Mouse (Mus musculus): ENCODE measurements around the gene Tnpo3.
"Not testable (repeated sequence)": the region's sequence is repeated elsewhere in the genome, so short reads cannot be mapped to it uniquely, and the experiment has no call there.

The Tnpo3 gene

DNA sequence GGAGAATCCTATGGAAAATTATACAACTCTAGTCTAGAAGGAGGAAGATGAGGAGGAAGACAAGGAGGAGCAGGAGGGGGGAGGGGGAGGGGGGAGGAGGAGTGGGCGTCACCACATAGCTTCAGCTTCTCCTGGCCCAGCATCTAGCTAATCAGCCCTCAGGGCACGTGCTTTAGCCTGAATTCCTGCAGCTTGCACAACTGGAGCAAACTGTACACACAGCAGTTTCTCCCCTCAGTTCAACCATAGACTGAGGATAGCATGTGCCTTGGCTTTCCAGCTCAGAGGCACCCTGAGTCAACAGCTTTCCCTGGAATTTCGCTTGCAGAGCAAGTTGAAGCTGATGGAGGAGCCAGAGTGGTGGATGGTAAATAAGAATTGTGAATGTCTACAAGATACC, 10.5 kb upstream of the Tnpo3 start:
- DNase-seq = no peak

DNA sequence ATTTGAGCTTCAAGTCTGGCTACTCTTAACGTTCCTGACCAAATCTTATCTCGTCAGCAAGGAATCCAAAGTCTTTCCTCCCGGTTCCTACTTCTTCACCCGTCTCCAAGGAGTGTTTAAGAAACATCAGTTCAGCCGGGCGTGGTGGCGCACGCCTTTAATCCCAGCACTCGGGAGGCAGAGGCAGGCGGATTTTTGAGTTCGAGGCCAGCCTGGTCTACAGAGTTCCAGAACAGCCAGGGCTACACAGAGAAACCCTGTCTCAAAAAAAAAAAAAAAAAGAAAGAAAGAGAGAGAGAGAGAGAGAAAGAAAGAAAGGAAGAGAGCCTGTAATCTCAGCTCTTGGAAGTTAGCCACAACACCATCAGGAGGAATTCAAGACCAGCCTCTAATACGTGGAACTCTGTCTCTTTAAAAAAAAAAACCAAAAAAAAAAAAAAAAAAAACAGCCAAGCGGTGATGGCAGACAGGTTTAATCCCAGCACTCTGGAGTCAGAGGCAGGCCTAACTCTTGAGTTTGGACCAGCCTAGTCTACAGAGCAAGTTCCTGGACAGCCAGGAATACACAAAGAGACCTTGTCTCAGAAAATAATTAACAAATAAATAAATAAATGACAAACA, 443 bp upstream of the Tnpo3 start:
- not testable (repeated sequence) for DNase-seq

DNA sequence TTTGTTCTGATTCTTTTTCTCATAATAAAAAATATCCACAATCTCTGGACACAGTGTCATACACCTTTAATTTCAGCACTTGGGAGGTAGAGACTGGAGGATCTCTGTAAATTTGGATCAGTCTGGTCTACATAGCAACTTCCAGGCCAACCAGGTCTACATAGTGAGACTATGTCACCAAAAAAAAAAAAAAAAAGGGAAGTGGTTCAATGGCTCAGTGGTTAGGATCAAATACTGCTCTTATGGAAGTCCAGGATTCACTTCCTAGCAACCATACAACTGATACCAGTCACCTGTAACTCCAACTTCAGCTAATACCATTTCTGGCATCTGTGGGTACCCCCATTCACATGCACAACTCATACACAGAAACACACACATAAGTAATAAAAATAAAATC, 9.5 kb downstream of the Tnpo3 start:
- DNase-seq = no peak

DNA sequence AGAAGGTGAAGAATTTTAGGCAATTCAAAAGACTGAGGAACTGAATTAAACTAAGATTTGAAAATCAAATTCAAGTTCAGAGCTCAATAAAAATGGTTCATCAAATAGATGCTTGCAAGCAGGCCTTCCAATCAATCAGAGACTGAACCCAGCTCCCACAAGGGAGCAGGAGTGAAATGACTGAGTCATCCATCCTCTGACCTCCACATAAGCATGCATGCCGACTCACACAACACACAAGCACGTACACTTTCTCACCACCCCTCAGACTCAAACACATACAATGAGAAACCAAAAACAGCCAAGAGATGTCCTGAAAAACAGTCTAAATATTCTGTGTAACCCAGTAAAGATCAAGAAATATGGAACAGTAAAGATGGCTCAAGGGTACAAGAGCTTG, 14.0 kb downstream of the Tnpo3 start:
- DNase-seq = no peak

DNA sequence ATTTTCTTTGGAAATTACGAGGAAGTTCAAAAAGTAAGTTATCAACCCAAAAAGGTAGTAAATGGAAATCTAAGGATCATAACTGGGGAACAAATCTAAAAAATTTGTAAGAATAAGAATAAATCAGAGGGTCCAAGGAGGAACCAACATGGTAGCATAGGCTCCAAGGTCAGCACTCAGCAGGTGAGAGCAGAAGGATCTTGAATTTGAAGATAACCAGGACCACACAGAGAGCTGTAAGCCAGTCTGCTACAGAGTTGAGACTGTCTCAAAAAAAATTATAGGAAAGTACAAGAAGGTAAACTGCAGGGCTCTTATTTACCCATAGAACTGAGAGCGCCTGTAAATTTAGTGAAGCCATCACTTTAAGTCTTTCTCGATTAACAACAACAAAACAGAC, 28.5 kb downstream of the Tnpo3 start:
- DNase-seq = no peak

DNA sequence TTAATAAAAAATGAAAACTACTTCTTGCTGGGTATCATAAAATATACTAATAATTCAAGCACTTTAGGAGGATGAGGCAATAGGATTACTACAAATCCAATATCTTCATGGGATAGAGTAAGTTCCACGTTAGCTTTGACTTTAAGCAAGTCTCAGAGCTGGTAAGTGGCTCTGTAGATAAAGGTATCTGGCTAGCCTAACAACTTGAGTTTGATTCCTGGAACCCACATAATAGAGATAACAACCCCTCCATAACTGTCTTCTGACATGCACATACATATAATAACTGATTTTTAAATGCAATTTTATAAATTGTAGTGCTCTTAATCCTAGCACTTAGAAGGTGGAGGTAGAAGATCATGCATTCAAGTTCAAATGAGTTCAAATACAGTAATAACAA, 28.9 kb downstream of the Tnpo3 start:
- DNase-seq = no peak

DNA sequence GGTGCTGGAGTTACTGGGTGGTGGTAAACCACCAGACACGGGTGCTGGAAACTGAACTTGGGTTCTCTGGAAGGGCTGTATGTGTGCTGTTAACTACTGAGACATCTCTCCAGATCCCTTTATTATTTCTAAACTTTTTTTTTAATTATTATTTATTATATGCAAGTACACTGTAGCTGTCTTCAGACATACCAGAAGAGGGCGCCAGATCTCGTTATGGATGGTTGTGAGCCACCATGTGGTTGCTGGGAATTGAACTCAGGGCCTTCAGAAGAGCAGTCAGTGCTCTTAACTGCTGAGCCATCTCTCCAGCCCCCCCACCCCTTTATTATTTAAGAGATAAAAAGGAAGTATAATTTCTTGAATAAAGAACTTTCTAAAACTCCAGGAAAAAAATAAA, 33.3 kb downstream of the Tnpo3 start:
- not testable (repeated sequence) for DNase-seq

DNA sequence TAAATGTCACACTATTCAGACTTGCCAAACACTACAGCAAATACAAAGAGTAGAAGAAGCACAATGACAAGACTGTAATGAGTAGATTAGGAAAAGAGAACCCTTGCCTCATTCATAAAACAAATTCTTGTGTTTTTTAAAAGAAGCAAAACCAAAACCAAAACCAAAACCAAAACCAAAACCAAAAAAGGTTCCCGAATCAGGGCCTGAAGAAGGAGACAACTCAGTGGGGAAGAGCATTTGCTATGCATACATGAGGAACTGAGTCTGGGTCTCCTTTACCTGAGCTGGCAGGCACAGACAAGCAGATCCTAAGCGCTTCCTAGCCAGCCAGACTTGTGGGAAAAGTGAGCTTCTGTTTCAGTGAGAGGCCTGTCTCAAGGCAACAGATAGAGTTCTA, 52.6 kb downstream of the Tnpo3 start:
- DNase-seq = no peak

DNA sequence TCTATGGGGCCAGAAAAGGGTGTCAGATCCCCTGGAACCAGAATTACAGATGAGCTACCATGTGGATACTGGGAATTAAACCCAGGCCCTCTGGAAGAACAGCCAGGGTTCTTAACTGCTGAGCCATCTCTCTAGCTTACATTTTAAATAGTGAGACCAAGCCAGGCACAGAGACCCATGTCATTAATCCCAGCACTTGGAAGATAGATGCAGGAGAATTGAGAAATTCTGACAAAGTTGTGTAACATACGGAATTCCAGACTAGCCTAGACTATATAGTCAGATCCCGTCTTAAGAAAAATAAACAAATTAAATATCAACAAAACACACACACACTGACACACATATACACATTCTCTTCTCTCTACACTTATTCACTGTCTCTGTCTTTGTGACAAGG, 57.2 kb downstream of the Tnpo3 start:
- DNase-seq = no peak

DNA sequence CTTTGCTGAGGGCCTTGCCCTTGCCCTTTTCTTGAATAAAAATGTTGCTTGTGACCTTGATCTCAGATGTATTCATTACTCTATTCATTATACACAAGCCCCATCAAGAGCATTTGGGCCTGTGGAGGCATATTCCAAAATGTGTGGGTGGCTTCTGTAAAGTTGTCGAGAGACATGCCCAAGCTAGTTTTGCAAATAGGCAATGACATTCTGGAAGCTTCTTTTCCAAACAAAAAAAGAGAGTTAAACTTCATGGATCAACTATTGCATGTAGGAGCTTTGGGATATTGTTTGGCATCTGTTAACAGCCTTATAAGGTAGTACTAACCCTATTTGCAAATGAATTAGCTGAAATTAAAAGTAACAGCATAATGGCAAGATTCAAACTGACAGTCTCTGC, 61.6 kb downstream of the Tnpo3 start:
- no peak for DNase-seq

DNA sequence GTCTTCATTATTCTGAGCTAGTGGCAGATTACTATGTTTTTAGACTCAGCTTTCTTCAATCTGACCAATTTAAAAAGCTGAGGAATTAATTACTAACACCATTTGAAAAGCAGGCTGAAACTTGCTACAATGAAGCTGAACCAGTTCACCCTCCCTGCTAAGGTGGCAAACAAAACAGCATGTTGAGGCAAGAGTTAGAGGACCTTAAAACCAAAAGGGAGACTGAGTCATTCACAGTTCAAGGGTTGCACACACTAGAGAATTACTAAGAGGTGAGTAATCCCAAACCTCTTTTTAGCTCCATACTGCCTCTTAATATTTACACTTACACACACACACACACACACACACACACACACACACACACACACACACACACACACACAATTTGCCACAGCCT, 62.1 kb downstream of the Tnpo3 start:
- no peak for DNase-seq

DNA sequence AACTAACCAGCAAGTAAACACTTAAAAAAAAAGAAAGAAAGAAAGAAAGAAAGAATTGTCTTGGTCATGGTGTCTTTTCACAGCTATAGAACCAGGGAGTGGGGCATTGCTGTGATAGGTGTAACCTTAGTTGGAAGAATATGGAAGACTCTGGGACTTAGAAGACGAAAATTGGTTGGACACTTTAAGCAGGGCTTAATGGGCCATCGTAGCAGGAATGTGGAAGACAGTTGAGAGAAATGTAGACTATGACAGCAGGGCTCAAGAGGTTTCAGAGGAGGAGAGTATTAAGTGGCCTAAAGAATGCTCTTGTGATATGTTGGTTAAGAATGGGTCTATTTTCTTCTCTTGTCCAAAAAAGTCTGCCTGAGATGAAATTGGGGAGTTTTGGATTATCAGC, 64.1 kb downstream of the Tnpo3 start:
- DNase-seq = no peak

DNA sequence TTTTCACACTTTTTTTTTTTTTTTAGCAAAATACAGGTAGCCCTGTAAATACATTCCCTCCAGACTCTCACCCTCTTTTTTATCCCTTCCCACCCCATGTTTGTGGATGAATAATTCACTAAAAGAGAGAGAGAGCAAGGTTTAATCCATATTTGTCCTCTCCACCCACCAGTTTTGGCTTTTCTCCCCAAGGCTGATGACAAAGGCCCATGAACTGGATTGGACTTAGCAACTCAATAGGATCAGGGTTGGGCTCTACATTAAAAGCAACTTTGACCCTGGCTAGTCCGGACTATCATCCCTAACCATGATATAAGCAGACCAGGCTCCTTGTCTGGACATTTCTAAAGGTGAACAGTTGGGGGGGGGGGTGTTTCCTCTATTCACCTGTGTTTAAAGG, 68.7 kb downstream of the Tnpo3 start:
- no peak for DNase-seq

DNA sequence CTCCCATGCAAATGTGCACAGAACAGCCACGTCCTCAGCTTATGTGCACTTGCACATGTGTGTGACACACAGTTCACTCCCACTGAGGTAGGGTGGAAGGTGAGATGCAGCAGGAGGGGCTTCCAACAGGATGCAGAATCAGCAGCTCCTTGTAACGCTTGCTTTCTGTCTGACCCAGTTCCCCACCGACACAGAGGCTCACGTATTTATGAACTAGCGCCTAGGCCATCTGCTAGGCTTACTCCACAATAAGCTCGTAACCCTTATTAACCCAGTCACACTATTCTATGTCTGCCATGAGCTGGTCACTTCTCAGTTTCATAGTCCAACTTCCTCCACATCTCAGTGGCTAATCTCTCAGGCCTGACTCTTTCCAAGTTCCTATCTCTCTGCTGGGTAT, 69.5 kb downstream of the Tnpo3 start:
- no peak for DNase-seq

DNA sequence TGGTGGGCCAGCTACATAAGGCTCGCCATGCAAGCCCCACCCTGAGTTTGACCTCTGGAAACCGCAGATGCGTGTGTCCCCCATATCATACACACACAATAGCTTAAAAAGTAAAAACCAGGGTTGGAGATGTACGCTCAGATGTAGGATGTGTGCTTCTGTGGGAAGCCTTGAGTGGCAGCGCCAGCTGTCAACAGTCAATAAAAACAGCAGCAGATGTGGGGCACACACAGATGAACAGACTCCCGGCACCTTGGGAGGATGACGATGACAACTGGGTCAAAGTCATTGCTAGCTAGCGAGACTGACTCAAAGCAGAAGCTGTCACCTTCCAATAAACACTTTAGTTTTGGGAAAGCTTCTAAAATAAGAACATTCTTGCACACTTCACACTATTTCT, 70.2 kb downstream of the Tnpo3 start:
- no peak for DNase-seq

DNA sequence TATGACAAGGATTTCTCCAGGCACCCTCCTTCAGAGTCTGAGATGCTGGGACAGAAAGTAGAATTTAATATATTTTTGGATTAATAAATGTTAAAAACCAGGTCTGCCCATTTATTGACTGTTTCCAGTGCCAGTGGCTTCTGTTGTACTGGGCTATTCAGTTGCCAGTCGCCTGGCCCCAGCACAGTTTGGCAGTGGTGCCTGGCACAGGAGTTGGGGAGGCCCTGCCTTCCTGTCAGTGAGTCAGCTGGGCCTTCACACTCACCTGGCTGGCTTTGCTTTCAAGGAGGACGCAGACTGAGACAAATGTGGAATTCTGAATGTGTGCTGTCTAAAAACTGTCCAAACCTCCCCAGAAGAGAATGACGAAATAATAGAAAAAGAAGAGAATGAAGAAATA, 72.5 kb downstream of the Tnpo3 start:
- DNase-seq = no peak

DNA sequence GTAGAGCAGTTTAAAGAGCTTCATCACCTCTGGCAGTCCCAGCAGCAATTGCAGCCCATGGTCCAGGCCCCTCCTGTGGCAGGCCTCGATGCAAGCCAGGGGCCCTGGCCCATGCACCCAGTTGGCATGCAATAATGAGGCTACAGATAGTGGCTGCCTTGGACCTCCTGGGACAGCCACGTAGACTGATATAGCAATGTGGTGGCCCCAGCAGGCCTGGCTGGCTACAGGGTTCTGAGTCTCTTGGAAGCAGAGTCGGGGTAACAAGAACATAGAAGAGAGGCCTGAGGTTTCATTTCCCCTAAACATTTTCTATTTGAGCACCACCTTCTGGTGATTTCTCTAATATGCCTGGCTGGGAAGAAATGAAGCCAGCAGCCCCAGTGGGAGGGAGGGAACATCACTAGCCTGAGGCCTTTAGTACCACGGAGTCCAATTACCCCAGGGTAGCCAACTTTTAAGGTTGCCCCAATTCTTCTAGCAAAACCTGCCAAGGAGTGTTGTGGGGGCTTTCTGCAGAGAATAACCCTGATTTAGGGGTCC, 73.0 kb downstream of the Tnpo3 start:
- DNase-seq = no peak

DNA sequence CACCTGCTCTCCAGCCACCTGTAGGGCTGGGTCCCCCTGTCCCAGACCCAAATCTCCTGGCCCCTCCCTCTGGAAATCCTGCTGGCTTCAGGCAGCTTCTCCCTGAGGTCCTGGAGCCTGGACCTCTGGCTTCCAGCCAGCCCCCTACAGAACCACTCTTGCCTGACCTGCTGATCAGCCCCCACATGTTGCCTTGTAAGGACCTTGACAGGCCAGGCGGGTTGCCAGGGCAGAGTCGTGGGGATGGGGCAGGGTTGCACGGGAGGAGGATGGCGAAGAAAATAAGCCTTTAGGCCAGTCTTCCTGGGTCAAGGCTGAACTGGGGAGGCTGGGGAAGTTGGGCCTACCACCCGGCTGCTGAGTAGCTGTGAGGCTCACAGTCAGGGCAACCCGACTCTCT, 74.4 kb downstream of the Tnpo3 start:
- DNase-seq = no peak

DNA sequence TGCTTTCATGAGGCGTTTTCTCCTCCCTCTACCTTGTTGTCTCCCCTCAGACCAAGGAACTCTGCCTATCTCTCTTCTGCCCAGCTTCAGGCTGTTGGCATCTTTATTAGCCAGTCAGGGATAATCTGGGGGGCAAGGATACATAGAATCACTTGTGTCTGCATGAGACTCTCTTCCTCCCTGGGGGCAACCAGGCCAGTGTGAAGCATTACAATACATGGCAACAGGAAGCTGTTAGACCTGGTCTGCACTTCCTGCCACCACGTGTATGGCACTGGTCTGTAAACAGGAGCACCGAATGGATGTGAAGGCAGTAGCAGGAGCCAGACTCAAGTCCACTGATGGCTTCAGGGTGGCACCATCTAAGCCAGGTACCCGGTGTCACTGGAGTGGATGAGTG, 79.6 kb downstream of the Tnpo3 start:
- DNase-seq = no peak

DNA sequence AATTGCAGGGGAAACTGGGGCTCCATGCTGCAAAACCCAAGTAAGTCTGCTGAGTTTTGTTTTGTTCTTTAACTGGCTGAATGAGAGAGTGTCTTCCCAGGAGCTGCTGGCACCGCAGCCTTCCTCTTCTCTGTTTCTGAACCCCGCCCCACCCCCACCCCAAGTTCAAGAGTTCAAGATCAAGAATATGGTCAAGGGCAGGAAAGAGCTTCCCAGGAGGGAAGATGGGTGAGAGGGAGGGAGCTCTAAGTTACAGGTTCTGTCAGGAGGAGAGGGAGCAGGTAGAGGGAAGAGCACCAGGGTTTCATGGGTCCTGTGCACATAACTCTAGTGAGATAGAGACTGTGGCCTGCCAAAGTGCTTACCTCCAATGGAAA, 80.3 kb downstream of the Tnpo3 start:
- DNase-seq = no peak

DNA sequence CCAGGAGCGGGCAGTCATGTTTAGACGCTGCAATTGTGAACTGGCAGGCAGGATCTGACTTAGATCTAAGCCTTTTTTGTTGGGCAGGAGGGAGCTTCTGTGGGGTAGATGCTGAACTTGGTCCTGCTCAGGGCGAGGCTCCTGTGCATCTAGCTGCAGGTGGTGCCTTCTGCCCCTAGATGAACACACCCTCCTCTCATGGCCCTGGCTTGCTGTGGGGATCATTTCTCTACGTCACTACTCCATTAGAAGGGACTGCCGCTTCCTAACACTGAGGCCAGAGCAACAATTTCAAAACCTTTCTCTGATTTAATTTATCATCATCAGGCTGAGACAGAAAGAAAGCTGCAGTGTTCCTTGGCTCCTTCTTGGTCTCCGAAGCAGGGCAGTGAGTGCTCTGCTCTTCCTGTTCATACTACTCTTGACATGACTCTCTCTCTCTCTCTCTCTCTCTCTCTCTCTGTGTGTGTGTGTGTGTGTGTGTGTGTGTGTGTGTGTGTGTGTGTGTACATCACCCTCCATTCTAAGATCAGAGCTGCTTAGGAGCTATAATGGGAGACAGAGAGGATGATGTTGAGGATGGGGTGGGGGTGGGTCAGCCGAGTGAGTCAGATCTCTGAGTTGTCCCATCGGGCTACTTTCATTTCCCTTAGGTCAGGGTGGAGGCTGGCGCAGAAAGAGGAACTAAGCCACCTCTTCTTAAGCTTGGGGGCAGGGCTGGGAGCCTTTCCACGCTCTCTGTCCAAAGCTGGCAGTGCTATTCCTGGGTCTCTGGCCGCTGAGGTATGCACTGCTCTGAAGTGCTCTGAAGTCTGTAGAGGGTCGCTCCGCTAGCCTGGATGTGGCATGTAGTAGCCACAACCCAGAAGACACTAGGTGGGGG, 80.9 kb downstream of the Tnpo3 start:
- peak; percentile 71 for DNase-seq

DNA sequence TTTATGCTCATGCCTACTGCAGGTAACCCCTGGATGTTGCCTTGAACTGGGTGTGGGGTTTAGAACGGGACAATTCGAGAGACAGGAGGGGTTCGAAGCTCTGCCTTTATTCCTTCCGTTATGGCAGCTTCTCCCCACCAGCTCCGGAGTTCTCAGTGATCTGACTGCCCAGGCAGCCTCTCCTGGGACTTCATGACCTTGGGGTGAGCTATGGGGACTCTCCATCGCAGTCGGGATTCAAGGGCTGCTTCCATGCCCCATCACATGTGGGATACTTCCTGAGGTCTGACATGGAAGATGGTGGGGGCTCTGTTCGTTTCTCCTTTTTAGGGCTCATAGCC, 81.6 kb downstream of the Tnpo3 start:
- no peak for DNase-seq

DNA sequence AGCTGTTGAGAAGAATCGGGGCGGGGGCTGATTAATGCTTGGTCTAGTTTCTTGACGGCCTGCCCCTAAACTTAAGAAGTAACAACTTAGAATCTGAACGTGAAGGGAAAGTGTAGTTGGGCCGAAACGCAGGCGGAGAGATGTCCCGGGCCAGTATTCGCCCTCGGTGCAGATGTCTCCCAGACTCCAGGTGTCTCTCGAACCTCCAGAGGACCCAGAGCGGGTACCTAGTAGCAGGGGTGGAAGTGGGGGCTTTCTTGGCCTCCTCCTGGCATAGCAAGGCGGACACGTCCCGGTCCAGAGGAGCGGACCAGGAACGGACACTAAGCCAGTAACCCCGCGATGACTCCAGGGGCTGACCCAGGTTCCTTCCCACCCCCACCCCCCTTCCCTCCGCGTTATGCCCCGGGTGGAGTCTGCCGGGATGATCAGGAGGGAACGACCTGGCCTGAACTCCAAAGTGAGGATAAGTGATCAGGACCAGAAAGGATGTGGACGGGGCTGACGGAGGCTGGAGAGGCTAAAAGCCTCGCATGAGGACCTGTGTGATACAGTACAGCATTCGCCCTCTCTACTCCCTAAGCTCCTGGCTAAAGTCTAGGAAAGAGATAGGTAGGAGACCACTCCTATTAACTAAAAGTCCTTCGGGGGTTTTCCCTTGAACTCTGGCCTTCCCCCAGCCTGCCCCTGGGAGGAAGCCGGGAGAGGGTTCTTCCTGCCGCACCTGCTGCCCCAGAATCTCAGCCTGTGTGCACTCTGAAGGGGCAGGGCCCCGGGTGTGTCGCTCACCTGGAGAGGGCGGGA, 82.1 kb downstream of the Tnpo3 start:
- no peak for DNase-seq
